Mouse (Mus musculus) mouse trophoblast stem cell (cell line): ENCODE data around the gene Hnrnph1.

ENCODE experiments used
- in situ Hi-C, 2 experiments: fragments of 300-500 bp; cut with MseI, MboI; formaldehyde crosslinking; loops; 2 replicates in 1 of 2; 3 replicates in 1 of 2; pipeline ENCODE4 v1.15.1; 2025

Hnrnph1 gene

DNA sequence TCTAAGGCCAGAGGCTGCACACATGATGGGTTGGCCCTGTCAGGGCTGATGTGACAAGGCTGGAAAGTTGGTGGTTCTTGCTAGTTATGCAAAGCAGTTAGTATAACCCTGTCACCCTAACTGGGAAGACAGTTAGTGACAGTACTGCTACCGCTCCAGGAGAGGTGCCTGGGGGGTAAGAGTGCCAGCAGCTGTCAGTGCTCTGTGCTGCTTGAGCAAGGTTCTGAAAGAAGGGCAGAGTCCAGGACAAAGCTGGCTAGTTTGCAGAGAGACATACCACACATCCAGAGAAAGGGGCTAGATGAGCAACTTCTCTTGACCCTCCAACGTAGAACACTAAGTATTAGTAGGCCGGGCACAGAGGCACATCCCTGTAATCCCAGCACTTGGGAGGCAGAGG lies 25.7 kb downstream of the Hnrnph1 start:
- in situ Hi-C loops, result no loop called here

DNA sequence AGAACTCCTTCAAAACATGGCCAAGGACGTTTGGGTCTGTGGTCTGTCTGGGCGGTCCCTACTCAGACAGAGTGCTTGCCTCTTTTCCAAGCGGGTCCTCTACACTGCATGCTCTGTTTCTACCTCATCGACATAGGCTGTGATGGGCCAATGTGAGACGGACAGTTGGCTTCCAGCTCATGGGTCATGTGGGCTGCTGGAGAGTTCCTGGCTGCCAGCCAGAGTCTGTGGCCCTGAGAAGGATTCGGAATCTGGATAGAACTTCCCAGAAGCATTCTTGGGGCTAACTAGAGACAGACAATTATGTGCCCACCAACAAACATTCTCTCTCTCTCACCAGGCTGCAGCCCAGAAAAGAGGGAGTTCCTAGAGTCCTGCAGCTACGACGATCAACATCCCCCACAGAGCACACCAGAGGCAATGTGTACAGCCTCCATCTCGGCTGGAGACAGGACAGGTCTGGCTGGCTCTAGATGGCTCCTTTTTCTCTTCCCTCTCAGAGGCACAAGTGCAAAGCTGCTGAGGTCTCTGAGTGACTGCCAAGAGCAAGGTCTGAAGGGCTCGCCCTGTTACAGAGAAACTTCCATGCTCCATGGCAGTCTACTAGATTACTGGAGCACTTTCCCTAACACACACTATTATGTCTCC lies 26.7 kb downstream of the Hnrnph1 start:
- in situ Hi-C loops, result no loop called here

DNA sequence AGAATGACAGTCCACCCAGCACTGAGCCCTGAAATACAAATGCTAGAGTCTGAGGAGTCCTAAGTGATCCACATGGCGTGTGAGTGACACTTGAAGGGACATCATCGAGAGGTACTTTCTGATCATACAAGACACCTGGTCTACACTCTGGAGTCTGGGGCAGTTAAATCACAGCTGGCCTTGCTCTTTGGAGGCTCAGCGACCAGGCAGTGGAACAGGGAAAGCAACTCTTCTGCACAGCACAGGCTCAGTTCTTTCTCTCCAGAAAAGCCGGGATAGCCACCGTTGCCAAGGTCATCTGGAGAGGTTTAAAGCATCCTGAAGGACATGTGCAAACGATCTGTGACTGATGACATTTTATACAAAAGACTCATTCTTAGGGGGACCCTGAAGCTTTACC lies 30.4 kb downstream of the Hnrnph1 start:
- in situ Hi-C loops, result no loop called here

GRCm38 (mm10) chr11:50415563-50416241 lies 38.9 kb downstream of the Hnrnph1 start:
- in situ Hi-C loops, result no loop called here

DNA sequence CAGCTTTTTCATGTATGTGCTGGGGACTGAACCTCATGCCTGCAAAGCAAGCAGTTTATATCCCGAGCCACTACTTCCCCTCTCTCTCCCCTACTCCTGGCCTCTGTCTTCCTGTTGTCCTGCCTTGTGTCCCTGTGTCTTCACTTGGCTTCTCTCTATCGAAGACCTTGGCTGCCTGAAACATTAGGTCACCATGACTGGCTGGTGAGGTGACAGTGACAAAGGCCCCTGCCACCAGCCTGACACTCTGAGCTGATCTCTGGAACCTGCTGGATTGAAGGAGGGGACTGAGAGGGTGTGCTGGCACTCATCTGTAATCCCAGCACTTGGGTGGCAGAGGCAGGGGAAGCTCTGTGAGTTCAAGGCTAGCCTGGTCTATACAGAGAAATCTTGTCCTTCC lies 41.1 kb downstream of the Hnrnph1 start:
- in situ Hi-C loops, result no loop called here

DNA sequence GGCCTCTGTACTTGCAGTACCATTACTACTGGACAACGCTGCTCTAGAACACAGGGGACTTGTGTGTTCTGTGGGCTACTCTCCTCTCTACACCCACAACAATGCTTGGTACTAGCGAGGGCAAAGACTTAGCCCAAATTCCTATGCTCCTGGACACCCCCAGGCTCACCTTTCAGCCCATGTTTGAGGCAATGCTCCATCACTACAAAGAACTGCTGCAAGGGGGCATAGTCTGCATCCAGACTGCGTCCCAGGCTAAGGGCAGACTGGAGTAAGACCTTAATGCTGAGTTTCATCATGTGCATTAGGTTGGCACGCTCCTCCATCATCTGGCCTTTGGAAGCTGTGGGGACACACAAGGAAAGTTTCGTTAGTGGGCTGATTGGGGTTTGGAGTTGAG lies 44.7 kb downstream of the Hnrnph1 start:
- in situ Hi-C loops, result no loop called here

DNA sequence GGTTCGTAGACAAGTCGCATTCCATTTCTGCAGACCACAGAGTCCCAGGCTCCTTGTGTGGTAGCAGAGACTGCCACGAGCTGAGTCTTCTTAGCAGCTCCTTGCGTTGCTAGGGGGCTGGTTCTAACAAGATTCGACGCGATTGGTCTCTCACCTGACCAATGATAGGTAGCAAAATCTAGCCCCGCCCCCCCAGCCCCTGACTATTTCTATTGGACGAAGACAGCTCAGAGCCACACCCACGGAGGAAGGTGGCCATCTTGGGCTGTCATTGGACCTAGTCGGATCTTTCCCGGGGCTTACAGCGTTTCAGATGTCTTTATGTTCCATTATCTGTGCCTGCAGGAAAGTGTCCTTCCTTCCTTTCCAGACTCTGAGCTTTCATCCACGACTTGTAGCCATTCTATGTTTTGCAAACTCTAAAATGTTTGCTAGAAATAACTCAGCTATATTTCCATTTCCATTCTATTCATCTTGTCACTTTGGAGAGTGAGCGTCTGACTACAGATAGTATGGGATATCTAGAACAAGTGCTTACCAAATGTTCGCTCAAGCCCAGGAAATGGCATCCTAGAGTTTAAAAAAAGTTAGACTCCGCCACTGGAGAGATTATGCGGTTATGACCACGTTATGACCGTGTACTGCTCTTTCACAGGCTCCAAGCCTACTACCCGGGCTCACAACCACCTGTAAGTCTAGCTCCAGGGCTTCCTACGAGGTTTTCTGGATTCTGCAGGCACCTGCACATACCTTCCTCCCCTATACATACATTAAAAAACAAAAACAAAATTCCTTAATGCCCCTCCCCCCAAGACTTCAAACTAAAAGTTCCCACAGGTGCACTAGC lies 45.4 kb downstream of the Hnrnph1 start:
- in situ Hi-C loops, result no loop called here

DNA sequence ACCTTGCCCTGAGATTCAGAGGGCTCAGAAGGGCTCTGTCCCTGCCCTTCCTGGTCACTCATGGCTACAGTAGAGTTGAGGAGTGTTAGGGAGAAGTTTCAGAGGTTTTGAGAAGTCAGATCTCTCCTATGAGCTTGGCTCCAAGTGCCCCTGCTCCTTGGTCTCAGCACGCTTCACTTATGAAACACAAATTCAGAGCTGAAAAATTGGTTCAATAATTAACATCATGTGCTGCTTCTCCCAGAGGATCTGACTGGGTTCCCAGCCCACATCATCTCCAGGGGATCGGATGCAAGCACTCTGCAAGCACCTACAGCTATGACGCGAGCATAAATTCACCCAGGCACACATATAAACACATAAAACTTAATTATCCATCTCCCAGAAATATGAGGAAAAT lies 49.3 kb downstream of the Hnrnph1 start:
- in situ Hi-C loops, result no loop called here

DNA sequence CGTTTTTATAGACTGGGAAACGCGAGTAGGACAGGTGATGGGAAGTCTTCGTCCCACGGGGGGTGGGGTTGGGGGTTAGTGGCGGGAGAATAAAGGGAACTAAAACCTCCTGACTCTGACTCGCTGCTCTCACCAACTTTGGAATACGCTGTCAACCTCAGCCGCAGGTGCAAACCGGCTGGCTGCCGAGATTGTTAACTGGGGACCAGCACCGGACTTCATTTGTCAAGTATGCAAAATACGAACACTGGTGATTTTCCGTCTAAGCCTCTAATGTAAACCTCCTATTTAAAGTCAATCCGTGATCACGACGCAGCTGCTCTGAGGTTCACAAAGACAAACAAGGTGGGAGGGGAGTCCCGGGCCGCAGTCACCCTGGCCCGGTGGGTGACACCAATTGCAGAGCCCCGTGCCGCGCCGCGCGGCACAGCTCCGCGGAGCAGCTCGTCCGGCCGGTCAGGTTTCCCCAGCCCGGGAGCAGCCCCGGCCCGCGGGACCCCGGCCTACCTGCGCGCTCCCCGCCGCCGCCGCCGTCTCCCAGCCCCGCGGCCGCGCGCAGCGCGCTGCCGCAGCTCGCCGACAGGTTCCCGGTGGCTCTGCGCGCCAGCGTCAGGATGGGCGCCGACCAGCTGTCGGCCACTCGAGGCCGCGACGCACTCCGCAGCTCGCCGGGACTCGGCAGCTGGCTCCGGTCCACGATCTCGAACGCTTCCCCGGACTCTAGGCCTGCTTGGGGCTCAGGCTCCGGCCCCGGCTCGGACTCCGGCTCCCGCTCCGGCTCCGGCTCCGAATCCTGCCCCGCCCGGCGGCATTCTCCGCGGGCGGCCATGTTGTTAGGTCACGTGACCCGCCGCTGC lies 53.7 kb downstream of the Hnrnph1 start, which contains the start of gene Rufy1:
Rufy1 (minus strand) TSS at position 849 of the 857 bp plus-strand sequence.
- in situ Hi-C loops, result no loop called here

GRCm38 (mm10) chr11:50431134-50432068 lies 54.6 kb downstream of the Hnrnph1 start:
- in situ Hi-C loops, result no loop called here

- in situ Hi-C loops, result no loop called here
Measured at GRCm38 (mm10) chr11:50432069-50432440, 55.3 kb downstream of the Hnrnph1 start.

DNA sequence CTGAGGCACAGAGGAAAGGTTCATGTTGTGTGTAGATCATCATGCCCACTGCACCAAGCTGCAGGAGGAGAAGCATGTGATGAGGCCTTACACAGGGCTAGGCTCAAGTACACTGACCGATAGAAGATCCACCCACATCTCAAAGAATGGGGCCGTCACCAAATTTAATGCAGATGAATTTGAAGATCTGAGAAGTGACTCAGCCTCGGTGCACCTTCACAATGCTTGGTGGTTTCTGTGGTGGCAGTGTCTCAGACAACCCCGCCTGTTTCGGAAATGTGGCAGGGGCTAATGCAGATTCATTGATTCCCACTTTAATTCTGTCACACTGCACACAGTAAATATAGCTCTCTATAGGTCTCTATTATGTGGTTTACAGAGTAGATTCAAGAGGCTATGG lies 56.1 kb downstream of the Hnrnph1 start:
- in situ Hi-C loops, result no loop called here
